Mouse (Mus musculus): ENCODE data around the gene Ppp1r15b. TPM values are rescaled to one million over a fixed set of nuclear protein-coding genes. Genes with fewer than 3 reads are reported as not detected.
A peak's percentile ranks its signal among the peaks of the same experiment; 100 is the strongest.

The Ppp1r15b gene
- total RNA-seq, 2 experiments from 2014 or later = 22.1 to 24.6 TPM

- intact Hi-C loops (cut with DNase I; ENCODE audit: low total_unique reads) = no loop called here
- DNase-seq = peak; percentile 77
Measured at GRCm38 (mm10) chr1:133181072-133182015, 50.4 kb downstream of the Ppp1r15b start.

- intact Hi-C loops (cut with DNase I; ENCODE audit: low total_unique reads) = no loop called here
- DNase-seq = peak; percentile 42
Measured at GRCm38 (mm10) chr1:133182016-133182705, 51.2 kb downstream of the Ppp1r15b start.

- intact Hi-C loops (cut with DNase I; ENCODE audit: low total_unique reads) = no loop called here
- DNase-seq = no peak
Measured at GRCm38 (mm10) chr1:133182706-133183095, 51.8 kb downstream of the Ppp1r15b start.

- intact Hi-C loops (cut with DNase I; ENCODE audit: low total_unique reads) = no loop called here
- no peak for DNase-seq
Measured at GRCm38 (mm10) chr1:133183141-133183925, 52.4 kb downstream of the Ppp1r15b start.

- DNase-seq = no peak
Measured at GRCm38 (mm10) chr1:133187948-133188680, 57.2 kb downstream of the Ppp1r15b start.

GRCm38 (mm10) chr1:133188719-133189118, 57.8 kb downstream of the Ppp1r15b start:
- intact Hi-C loops (cut with DNase I; ENCODE audit: low total_unique reads) = no loop called here

More at GRCm38 (mm10) chr1:133187948-133188680, 57.2 kb downstream of the Ppp1r15b start:
- intact Hi-C loops (cut with DNase I; ENCODE audit: low total_unique reads) = no loop called here

More at GRCm38 (mm10) chr1:133188719-133189118, 57.8 kb downstream of the Ppp1r15b start:
- no peak for DNase-seq

Other genes starting within 250 kb of the Ppp1r15b start
- 10 to 100 TPM; 23.0 to 33.2 TPM for gene Mdm4, start 100.6 kb upstream of the Ppp1r15b start, total RNA-seq (2021)
- 10 to 100 TPM; 12.2 to 21.6 TPM for gene Pik3c2b, start 85.5 kb upstream of the Ppp1r15b start, total RNA-seq (2021)
- 10 to 100 TPM; 14.5 to 15.5 TPM for gene Plekha6, start 33.1 kb downstream of the Ppp1r15b start, total RNA-seq (2021)
- not detected for gene Golt1a, start 178.7 kb downstream of the Ppp1r15b start, total RNA-seq (2021)
- gene Kiss1, start 190.7 kb downstream of the Ppp1r15b start, total RNA-seq (2021) = not detected
- gene Ren1, start 219.4 kb downstream of the Ppp1r15b start, total RNA-seq (2021) = not detected
- under 1 TPM; 0.13 to 0.23 TPM for gene Etnk2, start 232.4 kb downstream of the Ppp1r15b start, total RNA-seq (2021)